Mouse (Mus musculus) liver, embryonic 14.5 days (tissue): ENCODE measurements at regions not wholly inside any gene's neighbourhood (a gene's known extent, or its start where the extent isn't known, plus 50 kb on each side); places are given as distances from the start of the nearest gene placed in this dataset.
"Not testable (repeated sequence)": the region's sequence is repeated elsewhere in the genome, so short reads cannot be mapped to it uniquely, and the experiment has no call there.

Experiments used
- ATAC-seq: fragments of 200-750 bp; cut with Nextera tagmentation; 2 replicates; pipeline ENCODE4 v1.8.0; 2017; ENCODE audit warnings: moderate number of reproducible peaks, mild to moderate bottlenecking, moderate library complexity; ENCODE audit not compliant: insufficient read depth
- DNase-seq, 3 experiments: peaks; one replicate each; pipeline ENCODE4 v3.0.0-alpha.2; 2012 to 2013; ENCODE audit warnings: low read depth in 3 of 3, low spot score in 3 of 3
- H3K27ac ChIP-seq: fragments of 300-500 bp; sonication (generic); 2 replicates; pipeline ENCODE4 v1.5.1; 2014; ENCODE audit warnings: moderate library complexity, mild to moderate bottlenecking, control low read depth, inconsistent platforms
- H3K27me3 ChIP-seq: fragments of 300-500 bp; sonication (generic); 2 replicates; pipeline ENCODE4 v1.6.1; 2014; ENCODE audit warnings: mild to moderate bottlenecking, low read length, moderate library complexity; ENCODE audit not compliant: control insufficient read depth, insufficient read depth
- H3K36me3 ChIP-seq: fragments of 300-500 bp; sonication (generic); replicated peaks from 2 replicates; pipeline ENCODE4 v1.6.1; 2014; ENCODE audit warnings: low read depth; ENCODE audit not compliant: control insufficient read depth, insufficient read depth
- H3K4me1 ChIP-seq, 2 experiments: fragments of 200-500 bp in 1 of 2; fragments of 300-500 bp in 1 of 2; sonication (generic) in 1 of 2; replicated peaks; 2 replicates each; pipeline ENCODE4 v1.6.1; 2012 to 2014; ENCODE audit warnings: antibody characterized with exemption in 1 of 2, inconsistent platforms in 1 of 2, low read length in 1 of 2; ENCODE audit not compliant: control insufficient read depth in 2 of 2, insufficient read depth in 2 of 2
- H3K4me2 ChIP-seq: fragments of 300-500 bp; sonication (generic); 2 replicates; pipeline ENCODE4 v1.6.1; 2014; ENCODE audit warnings: low read depth, mild to moderate bottlenecking, control low read depth, moderate library complexity
- H3K4me3 ChIP-seq, 2 experiments: fragments of 200-500 bp in 1 of 2; fragments of 300-500 bp in 1 of 2; sonication (generic) in 1 of 2; 2 replicates each; pipeline ENCODE4 v1.5.1; 2012 to 2014; ENCODE audit warnings: low read depth in 2 of 2, low read length in 2 of 2, mild to moderate bottlenecking in 2 of 2, control low read depth in 1 of 2, inconsistent platforms in 1 of 2, moderate library complexity in 1 of 2; ENCODE audit not compliant: insufficient read depth in 1 of 2
- H3K9ac ChIP-seq: fragments of 300-500 bp; sonication (generic); replicated peaks from 2 replicates; pipeline ENCODE4 v1.6.1; 2014; ENCODE audit warnings: mild to moderate bottlenecking, control low read depth, moderate library complexity
- H3K9me3 ChIP-seq: fragments of 300-500 bp; sonication (generic); 2 replicates; pipeline ENCODE4 v1.6.1; 2016; ENCODE audit warnings: low read length, mixed read lengths; ENCODE audit not compliant: control insufficient read depth
- CTCF ChIP-seq: IDR thresholded peaks from 2 replicates; pipeline ENCODE4 v1.5.1; 2016; ENCODE audit warnings: antibody characterized with exemption, low read depth, control low read depth
- EP300 ChIP-seq: IDR thresholded peaks from 2 replicates; pipeline ENCODE4 v1.6.1; 2016; ENCODE audit warnings: antibody characterized with exemption, low read depth
- WGBS: fragments of 180-500 bp; shearing (Covaris S2); extraction: QIAGEN DNeasy Blood & Tissue Kit; methylation state at CpG from one replicate; pipeline ENCODE4 v1.1.7; 2014; ENCODE audit not compliant: insufficient replicate concordance; 5-methylcytosine and 5-hydroxymethylcytosine counted together

DNA sequence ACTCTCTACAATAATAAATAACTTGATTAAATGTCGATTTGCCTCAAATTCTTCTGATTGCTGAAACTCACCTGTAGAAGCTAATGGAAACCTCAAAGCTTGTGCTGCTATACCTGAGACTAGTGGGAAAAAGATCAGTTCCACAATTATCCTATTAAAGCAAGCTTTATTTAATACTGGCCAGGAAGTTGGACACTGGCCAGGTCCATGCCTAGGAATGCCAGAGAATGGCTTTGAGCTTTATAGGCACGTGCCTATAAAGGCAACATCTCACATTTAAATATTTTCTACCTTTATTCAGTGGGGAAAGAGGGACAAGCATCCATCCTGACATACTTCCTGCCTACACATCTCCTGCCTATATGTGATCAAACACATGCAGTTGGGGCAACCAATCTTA is 575.8 kb downstream of the Cypt12 start:
- H3K27me3 ChIP-seq: no peaks in the 10 kb centered on the region
- H3K4me3 ChIP-seq: no peak overlapping the region
- no peak overlapping the region for H3K27ac ChIP-seq
- no peak for ATAC-seq
- no peaks in the 10 kb centered on the region for H3K4me1 ChIP-seq
- H3K9ac ChIP-seq: no peak overlapping the region
- H3K36me3 ChIP-seq: no peaks in the 10 kb centered on the region
- H3K4me2 ChIP-seq: no peak overlapping the region
- WGBS: 52% methylated on average over 2 of the region's 2 CpGs
- DNase-seq: no peak
- TF ChIP-seq EP300 (no peak), CTCF (no peak)
- H3K9me3 ChIP-seq: no peaks in the 10 kb centered on the region

DNA sequence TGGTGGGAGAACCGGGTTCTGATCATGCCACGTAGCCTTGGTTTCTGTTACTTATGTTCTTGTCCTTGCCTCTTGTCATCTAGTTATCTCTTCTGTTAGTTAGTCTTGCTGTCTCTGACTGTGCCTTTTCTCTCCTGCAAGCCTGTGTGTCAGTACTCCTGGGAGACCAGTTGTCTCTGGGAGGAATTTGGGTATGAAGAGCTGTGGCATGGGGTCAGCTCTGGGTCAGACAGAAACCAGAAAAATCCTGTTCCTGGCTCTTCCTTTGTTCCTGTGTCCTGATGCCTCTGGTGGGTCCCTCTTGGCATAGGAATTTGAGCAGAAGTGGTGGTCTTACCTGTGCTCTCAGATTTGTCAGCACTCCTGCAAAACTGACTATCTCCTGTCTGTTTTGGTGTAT is 609.0 kb downstream of the Cypt12 start:
- DNase-seq: no peak
- no peak overlapping the region for H3K4me2 ChIP-seq
- no peak overlapping the region for H3K9ac ChIP-seq
- H3K36me3 ChIP-seq: no peaks in the 10 kb centered on the region
- 74% methylated on average over 2 of the region's 2 CpGs for WGBS
- no peaks in the 10 kb centered on the region for H3K9me3 ChIP-seq
- TF ChIP-seq EP300: no peak
- no peak for TF ChIP-seq CTCF
- no peak for ATAC-seq
- H3K4me3 ChIP-seq: no peak overlapping the region
- no peaks in the 10 kb centered on the region for H3K27me3 ChIP-seq
- H3K4me1 ChIP-seq: no peaks in the 10 kb centered on the region
- H3K27ac ChIP-seq: no peak overlapping the region

DNA sequence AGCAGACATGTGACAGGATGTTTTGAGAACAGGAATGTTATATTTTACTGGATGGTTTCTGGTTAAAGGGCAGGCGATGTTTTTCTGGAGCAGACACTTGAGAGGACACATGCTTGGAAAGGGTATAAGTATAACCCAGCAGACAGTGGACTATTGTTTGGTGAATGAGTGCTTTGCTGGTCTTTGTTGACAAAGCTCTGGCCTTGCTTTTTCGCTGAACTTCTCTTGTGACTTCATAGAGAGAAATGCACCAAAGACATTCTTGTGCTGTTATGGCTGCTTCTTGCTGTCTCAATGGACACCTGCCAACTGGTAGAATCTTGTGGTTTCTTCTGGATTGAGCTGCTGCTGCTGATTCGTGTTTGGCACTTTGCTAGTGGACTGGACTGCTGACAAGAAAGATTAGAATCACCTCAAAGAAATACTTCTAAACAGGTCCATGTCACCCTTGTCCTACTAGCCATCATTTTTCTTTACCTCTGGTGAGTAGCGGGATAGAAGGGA is 612.1 kb downstream of the Cypt12 start:
- Histone ChIP-seq H3K27ac (no peak overlapping the region), H3K27me3 (no peaks in the 10 kb centered on the region), H3K36me3 (no peaks in the 10 kb centered on the region), H3K4me1 (no peaks in the 10 kb centered on the region), H3K9me3 (no peaks in the 10 kb centered on the region), H3K4me3 (no peak overlapping the region), H3K9ac (no peak overlapping the region), H3K4me2 (no peak overlapping the region)
- 52% methylated on average over 4 of the region's 4 CpGs for WGBS
- no peak for TF ChIP-seq CTCF
- no peak for TF ChIP-seq EP300
- DNase-seq: no peak
- no peak for ATAC-seq

DNA sequence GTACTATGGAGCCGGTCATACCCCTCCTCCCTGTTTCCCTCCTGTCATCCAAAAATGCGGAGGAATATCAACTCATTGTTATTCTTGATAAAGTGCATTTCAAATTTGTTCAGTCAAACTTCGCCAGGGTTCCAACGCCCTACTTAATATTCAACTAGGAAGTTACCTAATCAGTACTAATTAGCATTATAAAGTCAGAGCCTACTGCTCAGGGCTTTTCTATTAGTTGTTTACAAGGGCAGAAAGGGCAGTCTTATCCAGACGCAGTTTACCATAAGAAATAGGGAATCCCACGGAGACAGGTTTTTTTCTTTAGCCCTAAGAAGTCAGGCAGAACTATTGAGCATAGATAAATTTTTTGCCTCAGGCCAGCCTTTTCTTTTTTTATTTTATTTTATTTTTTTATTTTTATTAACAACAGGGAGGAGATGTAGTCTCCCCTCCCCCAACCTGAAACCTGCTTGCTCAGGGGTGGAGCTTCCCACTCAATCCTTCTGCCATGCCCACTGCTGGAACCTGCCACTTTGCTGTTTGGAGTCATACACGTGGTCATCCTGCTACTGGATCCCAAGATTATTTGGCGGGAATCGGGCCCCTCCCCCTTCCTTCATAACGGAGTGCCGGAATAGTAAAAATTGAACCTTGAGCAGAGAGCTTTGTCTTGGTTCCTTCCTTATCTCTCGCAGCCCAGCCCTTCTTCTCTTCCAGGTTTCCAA is 632.9 kb downstream of the Cypt12 start:
- WGBS: 50% methylated on average over 12 of the region's 12 CpGs
- H3K9me3 ChIP-seq: not testable (repeated sequence)

DNA sequence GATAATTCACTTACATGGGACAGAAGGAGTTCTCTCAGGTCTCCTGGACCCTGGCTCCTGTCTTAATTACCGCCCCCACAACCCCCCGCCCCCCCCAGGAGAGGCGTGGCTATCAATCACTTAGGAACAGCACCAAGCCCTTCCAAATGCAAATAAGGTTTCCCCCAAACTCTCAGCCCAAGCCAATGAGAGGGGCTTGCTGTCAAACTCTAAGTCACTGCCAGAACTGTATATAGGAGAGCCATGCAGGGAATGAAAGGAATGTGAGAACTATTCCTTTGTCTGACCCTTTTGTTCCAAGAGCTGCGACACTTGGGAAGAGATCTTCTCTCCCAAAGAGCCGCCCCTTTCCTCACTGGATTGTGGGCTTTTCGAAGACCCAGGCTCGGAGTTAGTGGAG is 672.4 kb downstream of the Cypt12 start:
- Histone ChIP-seq H3K4me1 (no peaks in the 10 kb centered on the region), H3K27ac (no peak overlapping the region), H3K9ac (no peak overlapping the region), H3K36me3 (no peaks in the 10 kb centered on the region), H3K9me3 (no peaks in the 10 kb centered on the region), H3K4me2 (no peak overlapping the region), H3K4me3 (no peak overlapping the region), H3K27me3 (no peaks in the 10 kb centered on the region)
- TF ChIP-seq CTCF (no peak), EP300 (no peak)
- no peak for DNase-seq
- WGBS: 41% methylated on average over 7 of the region's 7 CpGs
- no peak for ATAC-seq

More for the DNA sequence above, 632.9 kb downstream of the Cypt12 start:
- H3K27ac ChIP-seq, H3K4me3 ChIP-seq, H3K9ac ChIP-seq, H3K36me3 ChIP-seq, H3K4me1 ChIP-seq, DNase-seq, H3K4me2 ChIP-seq, ATAC-seq, H3K27me3 ChIP-seq: not testable (repeated sequence)
